Mouse (Mus musculus) heart, embryonic 10.5 days (tissue): ENCODE measurements around the gene Matn4. TPM values are rescaled to one million over a fixed set of nuclear protein-coding genes. Genes with fewer than 3 reads are reported as not detected.

Source experiments
- DNase-seq: peaks from one replicate; pipeline ENCODE4 v3.0.0-alpha.2; 2017; ENCODE audit warnings: low spot score
- H3K27ac ChIP-seq: fragments of 300-500 bp; sonication (generic); 2 replicates; pipeline ENCODE4 v1.5.1; 2016; ENCODE audit warnings: mild to moderate bottlenecking
- H3K27me3 ChIP-seq: fragments of 300-500 bp; sonication (generic); 2 replicates; pipeline ENCODE4 v1.6.1; 2016; ENCODE audit warnings: mild to moderate bottlenecking; ENCODE audit not compliant: poor library complexity, insufficient read depth, severe bottlenecking
- H3K36me3 ChIP-seq: fragments of 300-500 bp; sonication (generic); 2 replicates; pipeline ENCODE4 v1.6.1; 2016; ENCODE audit warnings: mild to moderate bottlenecking, moderate library complexity
- H3K4me1 ChIP-seq: fragments of 300-500 bp; sonication (generic); 2 replicates; pipeline ENCODE4 v1.6.1; 2016; ENCODE audit warnings: mild to moderate bottlenecking
- H3K4me3 ChIP-seq: fragments of 300-500 bp; sonication (generic); 2 replicates; pipeline ENCODE4 v1.5.1; 2016; ENCODE audit warnings: mild to moderate bottlenecking, moderate library complexity
- H3K9me3 ChIP-seq: fragments of 300-500 bp; sonication (generic); 2 replicates; pipeline ENCODE4 v1.6.1; 2016; ENCODE audit warnings: mild to moderate bottlenecking, moderate library complexity
- WGBS: fragments of 180-500 bp; shearing (Covaris S2); methylation state at CpG from one replicate; pipeline ENCODE4 v1.1.7; 2016; 5-methylcytosine and 5-hydroxymethylcytosine counted together
- polyA plus RNA-seq: library from polyadenylated mRNA; unstranded; fragments of >200 nt; fragmentation: Nextera tagmentation; extraction: Ambion mirVana; gene quantifications from 2 replicates; pipeline ENCODE4 v1.2.1, GENCODE M21; 2016

Gene Matn4
- polyA plus RNA-seq, 1 experiment from 2014 or later = 1.2 TPM

- peaks cover 84% of the 10 kb centered on the region for H3K27me3 ChIP-seq
- no peaks in the 10 kb centered on the region for H3K36me3 ChIP-seq
- DNase-seq = no peak
- 80% methylated on average over 7 of the region's 7 CpGs for WGBS
- H3K9me3 ChIP-seq = 0 out of 2 replicates have a peak, but pooled peaks cover 3% of the 10 kb centered on the region
- H3K4me1 ChIP-seq = peaks cover 9% of the 10 kb centered on the region
- no peak overlapping the region for H3K4me3 ChIP-seq
- H3K27ac ChIP-seq = no peak overlapping the region
These were observed 8.9 kb downstream of the Matn4 start for GRCm38 (mm10) chr2:164396076-164396475.

GRCm38 (mm10) chr2:164393126-164393525 lies 11.8 kb downstream of the Matn4 start:
- Histone ChIP-seq H3K4me1 (peaks cover 7% of the 10 kb centered on the region; the same call in 1 of the 2 replicates), H3K27me3 (peaks cover 80% of the 10 kb centered on the region), H3K9me3 (0 out of 2 replicates have a peak, but pooled peaks cover 3% of the 10 kb centered on the region), H3K4me3 (no peak overlapping the region), H3K36me3 (no peaks in the 10 kb centered on the region), H3K27ac (no peak overlapping the region)
- 67% methylated on average over 29 of the region's 29 CpGs for WGBS
- DNase-seq = no peak

- Histone ChIP-seq H3K36me3 (no peaks in the 10 kb centered on the region), H3K27me3 (peaks cover 83% of the 10 kb centered on the region), H3K9me3 (no peaks in the 10 kb centered on the region), H3K4me3 (peak overlapping the region; percentile 64), H3K4me1 (peaks cover 16% of the 10 kb centered on the region), H3K27ac (peak overlapping the region; percentile 78)
- peak; percentile 88 for DNase-seq
- under 1% methylated on average over 30 of the region's 30 CpGs for WGBS
These were observed 15.5 kb downstream of the Matn4 start for GRCm38 (mm10) chr2:164389499-164389898.

GRCm38 (mm10) chr2:164389020-164389419 lies 15.9 kb downstream of the Matn4 start, which contains the start of gene Slpi:
TSS of gene Slpi (minus strand) at chr2:164389095.
- Histone ChIP-seq H3K27ac (peak within 1 kb of the TSS; percentile 78), H3K9me3 (no peaks in the 10 kb centered on the region), H3K4me3 (peak within 1 kb of the TSS; percentile 64), H3K27me3 (peaks cover 78% of the 10 kb centered on the region), H3K36me3 (no peaks in the 10 kb centered on the region), H3K4me1 (peaks cover 16% of the 10 kb centered on the region)
- DNase-seq = no peak
- 1% methylated on average over 17 of the region's 17 CpGs for WGBS

- peaks cover 16% of the 10 kb centered on the region for H3K4me1 ChIP-seq
- WGBS = 11% methylated on average over 8 of the region's 8 CpGs
- no peak for DNase-seq
- H3K36me3 ChIP-seq = no peaks in the 10 kb centered on the region
- H3K27ac ChIP-seq = no peak overlapping the region
- no peaks in the 10 kb centered on the region for H3K9me3 ChIP-seq
- H3K4me3 ChIP-seq = no peak overlapping the region
- H3K27me3 ChIP-seq = peaks cover 59% of the 10 kb centered on the region
These were observed 18.0 kb downstream of the Matn4 start for GRCm38 (mm10) chr2:164386953-164387352.

GRCm38 (mm10) chr2:164385927-164386763 lies 18.8 kb downstream of the Matn4 start:
- peaks cover 16% of the 10 kb centered on the region for H3K4me1 ChIP-seq
- no peak overlapping the region; the same call in 1 of the 2 replicates for H3K4me3 ChIP-seq
- no peak overlapping the region; the same call in 1 of the 2 replicates for H3K27ac ChIP-seq
- peaks cover 50% of the 10 kb centered on the region for H3K27me3 ChIP-seq
- 23% methylated on average over 18 of the region's 18 CpGs for WGBS
- H3K9me3 ChIP-seq = no peaks in the 10 kb centered on the region
- DNase-seq = no peak
- no peaks in the 10 kb centered on the region for H3K36me3 ChIP-seq

- Histone ChIP-seq H3K4me1 (peaks cover 9% of the 10 kb centered on the region), H3K27ac (no peak overlapping the region), H3K4me3 (no peak overlapping the region), H3K36me3 (no peaks in the 10 kb centered on the region), H3K9me3 (no peaks in the 10 kb centered on the region), H3K27me3 (peaks cover 32% of the 10 kb centered on the region)
- WGBS = 62% methylated on average over 11 of the region's 11 CpGs
- no peak for DNase-seq
These were observed 21.1 kb downstream of the Matn4 start for GRCm38 (mm10) chr2:164383656-164384399.

GRCm38 (mm10) chr2:164382971-164383370 lies 22.0 kb downstream of the Matn4 start:
- WGBS = 80% methylated on average over 3 of the region's 3 CpGs
- Histone ChIP-seq H3K9me3 (no peaks in the 10 kb centered on the region), H3K27ac (no peak overlapping the region), H3K4me3 (no peak overlapping the region), H3K36me3 (no peaks in the 10 kb centered on the region), H3K27me3 (peaks cover 23% of the 10 kb centered on the region), H3K4me1 (peaks cover 9% of the 10 kb centered on the region)
- no peak for DNase-seq

- WGBS = 70% methylated on average over 8 of the region's 8 CpGs
- no peak for DNase-seq
- H3K4me1 ChIP-seq = peaks cover 9% of the 10 kb centered on the region
- no peaks in the 10 kb centered on the region for H3K36me3 ChIP-seq
- peaks cover 11% of the 10 kb centered on the region for H3K27me3 ChIP-seq
- no peaks in the 10 kb centered on the region for H3K9me3 ChIP-seq
- no peak overlapping the region for H3K27ac ChIP-seq
- H3K4me3 ChIP-seq = no peak overlapping the region
These were observed 23.2 kb downstream of the Matn4 start for GRCm38 (mm10) chr2:164381726-164382125.

- H3K4me3 ChIP-seq = no peak overlapping the region
- no peaks in the 10 kb centered on the region for H3K4me1 ChIP-seq
- DNase-seq = no peak
- no peaks in the 10 kb centered on the region for H3K36me3 ChIP-seq
- no peaks in the 10 kb centered on the region for H3K27me3 ChIP-seq
- 83% methylated on average over 15 of the region's 15 CpGs for WGBS
- H3K9me3 ChIP-seq = no peaks in the 10 kb centered on the region
- H3K27ac ChIP-seq = no peak overlapping the region
These were observed 27.2 kb downstream of the Matn4 start for GRCm38 (mm10) chr2:164377478-164378426.

GRCm38 (mm10) chr2:164373187-164373586 lies 31.8 kb downstream of the Matn4 start:
- no peaks in the 10 kb centered on the region for H3K9me3 ChIP-seq
- no peaks in the 10 kb centered on the region for H3K36me3 ChIP-seq
- 47% methylated on average over 4 of the region's 4 CpGs for WGBS
- H3K27me3 ChIP-seq = no peaks in the 10 kb centered on the region
- no peak for DNase-seq
- no peak overlapping the region for H3K27ac ChIP-seq
- no peaks in the 10 kb centered on the region for H3K4me1 ChIP-seq
- no peak overlapping the region for H3K4me3 ChIP-seq

GRCm38 (mm10) chr2:164372408-164373053 lies 32.4 kb downstream of the Matn4 start:
- Histone ChIP-seq H3K27me3 (no peaks in the 10 kb centered on the region), H3K27ac (no peak overlapping the region), H3K4me3 (no peak overlapping the region), H3K4me1 (no peaks in the 10 kb centered on the region), H3K9me3 (no peaks in the 10 kb centered on the region), H3K36me3 (no peaks in the 10 kb centered on the region)
- WGBS = 24% methylated on average over 3 of the region's 3 CpGs
- no peak for DNase-seq
